Mouse (Mus musculus): ENCODE data around the gene Akr1d1.

The Akr1d1 gene

GRCm38 (mm10) chr6:37529940-37530339 lies at the start of gene Akr1d1:
Gene Akr1d1, plus strand, starts transcription at chr6:37530173.
- DNase-seq (ENCODE audit: low spot score in 2 of 2), result no peak

GRCm38 (mm10) chr6:37481147-37481546 lies 48.8 kb upstream of the Akr1d1 start:
- no peak for DNase-seq (ENCODE audit: low spot score in 2 of 2)

GRCm38 (mm10) chr6:37483262-37483661 lies 46.7 kb upstream of the Akr1d1 start:
- DNase-seq (ENCODE audit: low spot score in 2 of 2), result no peak

GRCm38 (mm10) chr6:37484588-37485070 lies 45.3 kb upstream of the Akr1d1 start:
- DNase-seq (ENCODE audit: low spot score in 2 of 2), result peak in 1 of 2 experiments; percentile 13

- no peak for DNase-seq (ENCODE audit: low spot score in 2 of 2)
Observed at GRCm38 (mm10) chr6:37486502-37486901, 43.5 kb upstream of the Akr1d1 start.

- no peak for DNase-seq (ENCODE audit: low spot score in 2 of 2)
Observed at GRCm38 (mm10) chr6:37492241-37492640, 37.7 kb upstream of the Akr1d1 start.

- no peak for DNase-seq (ENCODE audit: low spot score in 2 of 2)
Observed at GRCm38 (mm10) chr6:37494957-37495356, 35.0 kb upstream of the Akr1d1 start.

GRCm38 (mm10) chr6:37496866-37497265 lies 33.1 kb upstream of the Akr1d1 start:
- no peak for DNase-seq (ENCODE audit: low spot score in 2 of 2)

GRCm38 (mm10) chr6:37505588-37505987 lies 24.4 kb upstream of the Akr1d1 start:
- no peak for DNase-seq (ENCODE audit: low spot score in 2 of 2)

- DNase-seq (ENCODE audit: low spot score in 2 of 2), result no peak
Observed at GRCm38 (mm10) chr6:37506909-37507515, 23.0 kb upstream of the Akr1d1 start.

- DNase-seq (ENCODE audit: low spot score in 2 of 2), result no peak
Observed at GRCm38 (mm10) chr6:37510786-37511185, 19.2 kb upstream of the Akr1d1 start.

GRCm38 (mm10) chr6:37520631-37521375 lies 9.2 kb upstream of the Akr1d1 start:
- no peak for DNase-seq (ENCODE audit: low spot score in 2 of 2)

GRCm38 (mm10) chr6:37532036-37532435 lies 2.1 kb downstream of the Akr1d1 start:
- DNase-seq (ENCODE audit: low spot score in 2 of 2), result no peak

- no peak for DNase-seq (ENCODE audit: low spot score in 2 of 2)
Observed at GRCm38 (mm10) chr6:37536831-37537230, 6.9 kb downstream of the Akr1d1 start.

- DNase-seq (ENCODE audit: low spot score in 2 of 2), result no peak
Observed at GRCm38 (mm10) chr6:37537801-37538200, 7.8 kb downstream of the Akr1d1 start.

GRCm38 (mm10) chr6:37538792-37539191 lies 8.8 kb downstream of the Akr1d1 start:
- DNase-seq (ENCODE audit: low spot score in 2 of 2), result no peak

GRCm38 (mm10) chr6:37539403-37539802 lies 9.4 kb downstream of the Akr1d1 start:
- DNase-seq (ENCODE audit: low spot score in 2 of 2), result no peak

- DNase-seq (ENCODE audit: low spot score in 2 of 2), result no peak
Observed at GRCm38 (mm10) chr6:37540113-37540512, 10.1 kb downstream of the Akr1d1 start.

- no peak for DNase-seq (ENCODE audit: low spot score in 2 of 2)
Observed at GRCm38 (mm10) chr6:37541171-37541570, 11.2 kb downstream of the Akr1d1 start.

GRCm38 (mm10) chr6:37542145-37542544 lies 12.2 kb downstream of the Akr1d1 start:
- no peak for DNase-seq (ENCODE audit: low spot score in 2 of 2)

GRCm38 (mm10) chr6:37552760-37553159 lies 22.8 kb downstream of the Akr1d1 start:
- DNase-seq (ENCODE audit: low spot score in 2 of 2), result peak in 1 of 2 experiments; percentile 10

- no peak for DNase-seq (ENCODE audit: low spot score in 2 of 2)
Observed at GRCm38 (mm10) chr6:37553926-37554325, 24.0 kb downstream of the Akr1d1 start.

- peak in 1 of 2 experiments; percentile 10 for DNase-seq (ENCODE audit: low spot score in 2 of 2)
Observed at GRCm38 (mm10) chr6:37554327-37554726, 24.4 kb downstream of the Akr1d1 start.
